Mouse (Mus musculus): ENCODE results near the gene Ube2t. TPM values are rescaled to one million over a fixed set of nuclear protein-coding genes. Genes with fewer than 3 reads are reported as not detected.

Gene Ube2t
- 11.7 and 12.9 TPM in 2 replicates for polyA plus RNA-seq (2015; fragmentation: Nextera tagmentation; extraction: Ambion mirVana)

DNA sequence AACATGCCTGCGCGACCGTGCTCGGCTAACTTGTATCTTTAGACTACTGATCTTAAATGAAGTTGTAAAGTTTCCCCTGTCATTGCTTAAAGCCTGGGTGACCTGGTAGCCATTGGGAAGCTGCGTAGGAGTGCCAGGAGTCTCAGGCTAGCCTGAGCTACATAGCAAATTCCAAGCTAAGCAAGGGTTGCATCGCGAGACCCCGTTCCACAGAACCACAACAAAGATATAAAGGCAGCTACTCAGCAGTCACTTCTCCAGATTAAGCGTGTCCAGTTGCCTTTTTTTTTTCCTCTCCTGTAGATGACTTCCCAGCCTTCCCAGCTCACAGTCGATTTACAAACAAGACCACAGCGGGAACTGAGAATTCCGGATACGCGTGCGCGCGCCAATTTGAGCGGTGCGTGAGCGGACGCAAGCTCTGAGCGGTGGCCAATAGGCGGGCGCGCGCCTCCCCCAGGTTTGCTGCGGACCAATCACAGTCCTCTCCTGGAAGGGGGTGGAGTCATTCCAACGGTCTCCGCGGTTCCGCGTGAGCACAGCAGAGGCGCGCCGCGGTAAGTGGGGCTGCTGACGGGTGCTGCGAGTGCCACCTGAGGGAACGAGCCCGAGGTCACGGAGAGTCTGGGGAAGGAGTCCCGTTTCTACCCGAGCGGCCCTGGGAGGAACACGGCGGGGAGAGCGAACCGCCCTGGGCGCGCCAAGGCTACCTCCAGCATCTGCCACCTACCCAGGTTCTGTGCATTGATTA lies at the start of gene Ube2t:
Ube2t (plus strand) TSS at position 513 of the 751 bp plus-strand sequence.
- peak within 1 kb of the TSS; percentile 69 for H3K4me2 ChIP-seq
- WGBS, result 2% methylated on average over 50 of the region's 50 CpGs
- ATAC-seq (ENCODE audit: low read depth), result peak; percentile 100
- no peak within 1 kb of the TSS for H3K27ac ChIP-seq (replicated peaks)
- H3K4me3 ChIP-seq, result peak within 1 kb of the TSS; percentile 71
- peaks cover 14% of the 10 kb centered on the region for H3K4me1 ChIP-seq (replicated peaks)
- H3K36me3 ChIP-seq, result no peaks in the 10 kb centered on the region
- H3K27me3 ChIP-seq, result 0 out of 2 replicates have a peak, but pooled peaks cover 5% of the 10 kb centered on the region
- no peaks in the 10 kb centered on the region for H3K9me3 ChIP-seq
- H3K9ac ChIP-seq, result peak within 1 kb of the TSS; percentile 65

- Histone ChIP-seq H3K9me3 (no peaks in the 10 kb centered on the region), H3K4me1 (replicated peaks) (no peaks in the 10 kb centered on the region), H3K36me3 (no peaks in the 10 kb centered on the region), H3K9ac (no peak overlapping the region), H3K4me2 (no peak overlapping the region), H3K27ac (replicated peaks) (no peak overlapping the region), H3K27me3 (no peaks in the 10 kb centered on the region), H3K4me3 (no peak overlapping the region)
- ATAC-seq (ENCODE audit: low read depth), result no peak
- 91% methylated on average over 4 of the region's 4 CpGs for WGBS
These were observed 48.8 kb upstream of the Ube2t start for GRCm38 (mm10) chr1:134913535-134913934.

DNA sequence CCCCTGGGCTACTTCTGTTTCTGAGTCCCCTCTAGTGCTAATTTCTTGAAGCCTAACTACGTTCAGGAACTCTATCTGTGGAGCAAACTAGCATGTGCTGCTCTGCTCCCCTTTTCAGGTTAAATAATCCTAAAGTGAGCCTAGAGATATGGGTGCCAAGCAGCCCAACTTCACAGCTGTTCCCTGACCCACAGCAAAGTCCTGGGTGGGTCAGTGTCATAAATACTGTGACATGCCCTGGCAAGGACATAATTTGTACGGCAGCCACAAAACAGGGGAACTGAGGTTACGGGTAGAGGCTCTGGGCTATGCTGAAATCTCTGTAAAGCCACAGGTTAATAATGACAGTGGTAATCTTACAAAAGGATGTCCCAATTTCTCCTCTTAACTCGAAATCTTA lies 46.9 kb upstream of the Ube2t start:
- WGBS, result 76% methylated on average over 4 of the region's 4 CpGs
- no peak for ATAC-seq (ENCODE audit: low read depth)
- Histone ChIP-seq H3K27me3 (no peaks in the 10 kb centered on the region), H3K36me3 (no peaks in the 10 kb centered on the region), H3K27ac (replicated peaks) (no peak overlapping the region), H3K4me3 (no peak overlapping the region), H3K9ac (no peak overlapping the region), H3K9me3 (no peaks in the 10 kb centered on the region), H3K4me2 (no peak overlapping the region), H3K4me1 (replicated peaks) (no peaks in the 10 kb centered on the region)

DNA sequence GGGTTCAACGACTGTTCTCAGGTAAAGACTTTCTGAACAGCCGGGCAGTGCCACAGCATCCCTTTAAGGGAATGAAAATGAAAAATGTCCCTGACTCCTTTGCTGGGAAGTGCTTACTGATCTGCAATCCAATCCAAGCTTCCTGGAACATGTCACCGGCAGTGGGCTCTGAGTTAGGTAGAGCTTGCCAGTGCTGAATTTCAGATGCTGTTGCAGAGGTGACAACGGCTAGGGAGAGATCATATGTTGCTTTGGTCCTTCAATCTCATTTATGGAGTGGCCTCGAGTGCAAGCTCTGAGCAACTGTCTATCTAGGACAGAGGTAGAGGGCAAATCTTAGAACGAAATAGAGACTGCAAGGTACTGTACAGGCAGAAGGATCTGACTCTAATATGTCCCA lies 43.4 kb upstream of the Ube2t start:
- no peaks in the 10 kb centered on the region for H3K9me3 ChIP-seq
- H3K4me2 ChIP-seq, result no peak overlapping the region
- no peak for ATAC-seq (ENCODE audit: low read depth)
- no peak overlapping the region for H3K27ac ChIP-seq (replicated peaks)
- H3K4me1 ChIP-seq (replicated peaks), result no peaks in the 10 kb centered on the region
- no peaks in the 10 kb centered on the region for H3K36me3 ChIP-seq
- no peaks in the 10 kb centered on the region for H3K27me3 ChIP-seq
- 91% methylated on average over 6 of the region's 6 CpGs for WGBS
- no peak overlapping the region for H3K9ac ChIP-seq
- H3K4me3 ChIP-seq, result no peak overlapping the region

DNA sequence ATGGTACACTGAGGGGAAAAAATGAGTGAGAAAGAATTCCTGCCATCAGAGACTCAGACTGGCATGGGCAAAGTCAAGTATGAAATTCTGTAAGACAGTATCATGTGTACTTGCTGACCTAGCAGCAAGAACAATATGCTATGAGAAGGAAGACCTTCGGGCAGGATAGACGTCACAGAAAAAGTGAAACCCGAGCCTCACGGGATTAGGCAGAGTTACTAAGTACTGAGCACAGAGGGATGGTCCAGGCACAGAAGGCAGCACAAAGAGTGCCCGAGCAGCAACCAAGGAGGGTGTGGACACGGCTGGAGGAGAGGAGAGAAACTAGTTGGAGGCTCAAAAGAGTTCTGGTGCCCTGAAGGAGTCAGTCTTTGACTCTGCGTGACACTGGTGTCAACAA lies 29.9 kb upstream of the Ube2t start:
- Histone ChIP-seq H3K4me1 (replicated peaks) (peaks cover 3% of the 10 kb centered on the region; the same call in 1 of the 2 replicates), H3K36me3 (no peaks in the 10 kb centered on the region), H3K4me2 (no peak overlapping the region), H3K27ac (replicated peaks) (no peak overlapping the region), H3K27me3 (no peaks in the 10 kb centered on the region), H3K9ac (no peak overlapping the region), H3K9me3 (no peaks in the 10 kb centered on the region), H3K4me3 (no peak overlapping the region)
- ATAC-seq (ENCODE audit: low read depth), result no peak
- WGBS, result 59% methylated on average over 7 of the region's 7 CpGs

- no peak overlapping the region for H3K27ac ChIP-seq (replicated peaks)
- no peak overlapping the region for H3K4me2 ChIP-seq
- H3K36me3 ChIP-seq, result no peaks in the 10 kb centered on the region
- no peaks in the 10 kb centered on the region for H3K9me3 ChIP-seq
- H3K27me3 ChIP-seq, result no peaks in the 10 kb centered on the region
- WGBS, result 92% methylated on average over 6 of the region's 6 CpGs
- no peak for ATAC-seq (ENCODE audit: low read depth)
- peaks cover 3% of the 10 kb centered on the region; the same call in 1 of the 2 replicates for H3K4me1 ChIP-seq (replicated peaks)
- H3K9ac ChIP-seq, result no peak overlapping the region
- H3K4me3 ChIP-seq, result no peak overlapping the region
These were observed 26.0 kb upstream of the Ube2t start for GRCm38 (mm10) chr1:134936335-134936734.

DNA sequence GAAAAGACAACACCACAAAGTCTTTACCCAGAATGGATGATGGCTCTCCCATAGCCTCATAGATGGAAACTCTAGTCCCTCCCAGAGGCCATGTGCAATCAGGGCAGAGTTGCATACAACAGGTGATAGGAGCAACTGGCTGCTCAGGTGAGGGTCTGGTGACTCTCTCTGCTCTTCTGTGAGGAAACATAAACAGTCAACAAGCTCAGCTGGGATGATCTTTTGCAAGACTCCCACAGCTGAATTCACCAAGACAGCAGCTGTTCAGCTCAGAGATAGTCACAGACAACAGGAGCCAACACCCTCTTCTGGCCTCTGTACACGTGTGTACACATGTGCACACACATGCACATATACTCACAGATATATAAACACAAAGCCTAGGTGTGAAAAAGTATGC lies 24.1 kb upstream of the Ube2t start:
- Histone ChIP-seq H3K4me1 (replicated peaks) (no peaks in the 10 kb centered on the region), H3K27me3 (no peaks in the 10 kb centered on the region), H3K4me2 (no peak overlapping the region), H3K9ac (no peak overlapping the region), H3K4me3 (no peak overlapping the region), H3K27ac (replicated peaks) (no peak overlapping the region), H3K36me3 (no peaks in the 10 kb centered on the region), H3K9me3 (no peaks in the 10 kb centered on the region)
- WGBS, result 85% methylated on average over 1 of the region's 1 CpGs
- ATAC-seq (ENCODE audit: low read depth), result no peak

GRCm38 (mm10) chr1:134940863-134941262 lies 21.5 kb upstream of the Ube2t start:
- no peak for ATAC-seq (ENCODE audit: low read depth)
- 46% methylated on average over 4 of the region's 4 CpGs for WGBS

GRCm38 (mm10) chr1:134942898-134943297 lies 19.5 kb upstream of the Ube2t start:
- no peak for ATAC-seq (ENCODE audit: low read depth)
- 90% methylated on average over 2 of the region's 2 CpGs for WGBS

More at GRCm38 (mm10) chr1:134940863-134941262, 21.5 kb upstream of the Ube2t start:
- Histone ChIP-seq H3K27ac (replicated peaks) (no peak overlapping the region), H3K27me3 (no peaks in the 10 kb centered on the region), H3K36me3 (no peaks in the 10 kb centered on the region), H3K4me2 (no peak overlapping the region), H3K9me3 (no peaks in the 10 kb centered on the region), H3K9ac (no peak overlapping the region), H3K4me3 (no peak overlapping the region), H3K4me1 (replicated peaks) (no peaks in the 10 kb centered on the region)

DNA sequence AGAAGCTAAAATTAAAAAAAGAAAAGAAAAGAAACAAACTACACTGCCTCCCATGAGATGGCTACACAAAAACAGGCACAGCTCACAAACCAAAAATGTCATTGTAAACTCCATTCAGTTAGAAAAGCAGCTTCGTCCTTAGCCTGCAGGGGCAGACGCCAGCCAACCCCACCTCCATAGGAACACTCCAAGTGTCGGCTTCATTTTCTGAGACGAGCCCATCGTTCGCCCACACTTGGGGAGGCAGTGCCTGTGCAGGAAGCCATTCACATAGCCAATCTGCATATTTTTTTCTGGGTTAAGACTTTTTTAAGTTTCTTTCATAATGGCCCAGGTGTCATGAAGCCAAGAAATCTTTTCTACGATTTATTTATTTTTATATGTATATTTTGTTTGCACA lies 14.8 kb upstream of the Ube2t start:
- Histone ChIP-seq H3K4me3 (no peak overlapping the region), H3K27me3 (no peaks in the 10 kb centered on the region), H3K36me3 (peaks cover 10% of the 10 kb centered on the region), H3K9me3 (no peaks in the 10 kb centered on the region), H3K9ac (no peak overlapping the region), H3K4me2 (no peak overlapping the region), H3K27ac (replicated peaks) (no peak overlapping the region), H3K4me1 (replicated peaks) (no peaks in the 10 kb centered on the region)
- ATAC-seq (ENCODE audit: low read depth), result no peak
- 85% methylated on average over 7 of the region's 7 CpGs for WGBS

More at GRCm38 (mm10) chr1:134942898-134943297, 19.5 kb upstream of the Ube2t start:
- no peaks in the 10 kb centered on the region for H3K9me3 ChIP-seq
- H3K27me3 ChIP-seq, result no peaks in the 10 kb centered on the region
- no peak overlapping the region for H3K9ac ChIP-seq
- H3K4me2 ChIP-seq, result no peak overlapping the region
- no peak overlapping the region for H3K4me3 ChIP-seq
- H3K4me1 ChIP-seq (replicated peaks), result no peaks in the 10 kb centered on the region
- no peak overlapping the region for H3K27ac ChIP-seq (replicated peaks)
- H3K36me3 ChIP-seq, result peaks cover 2% of the 10 kb centered on the region; the same call in 1 of the 2 replicates

- ATAC-seq (ENCODE audit: low read depth), result no peak
- no peak overlapping the region for H3K4me2 ChIP-seq
- no peak overlapping the region for H3K9ac ChIP-seq
- H3K27me3 ChIP-seq, result no peaks in the 10 kb centered on the region
- peaks cover 11% of the 10 kb centered on the region for H3K4me1 ChIP-seq (replicated peaks)
- peaks cover 10% of the 10 kb centered on the region for H3K36me3 ChIP-seq
- no peak overlapping the region for H3K27ac ChIP-seq (replicated peaks)
- no peaks in the 10 kb centered on the region for H3K9me3 ChIP-seq
- H3K4me3 ChIP-seq, result no peak overlapping the region
- WGBS, result 92% methylated on average over 3 of the region's 3 CpGs
These were observed 12.4 kb upstream of the Ube2t start for GRCm38 (mm10) chr1:134949946-134950345.

DNA sequence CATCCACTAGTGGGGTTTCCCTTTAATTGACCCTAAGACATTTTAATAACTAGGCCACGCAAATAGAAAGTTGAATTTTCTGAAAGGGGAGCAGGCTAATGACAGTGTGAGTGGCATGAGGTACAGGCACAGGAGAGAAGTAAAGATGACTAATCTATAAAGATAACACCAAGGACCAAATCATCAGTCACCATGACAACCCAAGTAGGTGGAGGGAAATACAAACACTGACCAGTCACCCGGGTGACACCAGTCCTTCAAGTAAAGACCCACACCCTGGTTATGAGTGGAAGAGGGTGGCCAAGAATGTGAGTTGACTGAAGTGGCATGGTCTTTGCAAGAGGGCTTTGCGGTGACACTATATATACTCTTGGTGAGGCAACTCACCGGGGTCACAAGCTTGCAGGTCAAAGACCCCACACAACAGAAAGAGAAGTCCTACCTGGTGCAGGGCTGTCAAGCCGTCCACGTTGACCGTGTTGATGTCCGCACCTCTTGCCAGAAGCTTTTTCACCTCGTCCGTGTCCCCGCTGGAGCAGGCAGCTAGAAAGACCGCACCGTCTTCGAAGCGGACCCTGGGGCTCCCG lies 7.2 kb upstream of the Ube2t start:
- peak overlapping the region; percentile 86 for H3K4me2 ChIP-seq
- peaks cover 14% of the 10 kb centered on the region for H3K4me1 ChIP-seq (replicated peaks)
- peaks cover 4% of the 10 kb centered on the region; the same call in 1 of the 2 replicates for H3K36me3 ChIP-seq
- H3K27me3 ChIP-seq, result no peaks in the 10 kb centered on the region
- H3K9me3 ChIP-seq, result no peaks in the 10 kb centered on the region
- peak overlapping the region; percentile 76 for H3K4me3 ChIP-seq
- no peak; the same call in 1 of the 2 replicates for ATAC-seq (ENCODE audit: low read depth)
- peak overlapping the region; percentile 86 for H3K9ac ChIP-seq
- peak overlapping the region; percentile 95 for H3K27ac ChIP-seq (replicated peaks)
- WGBS, result 5% methylated on average over 16 of the region's 16 CpGs

Data from neural tube, embryonic 13.5 days (tissue).